Mouse (Mus musculus) spleen, postnatal 14 days (tissue): Measurements from ENCODE around the gene Trim30a.
"Not testable (repeated sequence)": the region's sequence is repeated elsewhere in the genome, so short reads cannot be mapped to it uniquely, and the experiment has no call there.

Source experiments
- DNase-seq, 2 experiments: peaks; one replicate each; pipeline ENCODE4 v3.0.0; 2021 to 2022; ENCODE audit warnings: low spot score in 2 of 2

Gene Trim30a

DNA sequence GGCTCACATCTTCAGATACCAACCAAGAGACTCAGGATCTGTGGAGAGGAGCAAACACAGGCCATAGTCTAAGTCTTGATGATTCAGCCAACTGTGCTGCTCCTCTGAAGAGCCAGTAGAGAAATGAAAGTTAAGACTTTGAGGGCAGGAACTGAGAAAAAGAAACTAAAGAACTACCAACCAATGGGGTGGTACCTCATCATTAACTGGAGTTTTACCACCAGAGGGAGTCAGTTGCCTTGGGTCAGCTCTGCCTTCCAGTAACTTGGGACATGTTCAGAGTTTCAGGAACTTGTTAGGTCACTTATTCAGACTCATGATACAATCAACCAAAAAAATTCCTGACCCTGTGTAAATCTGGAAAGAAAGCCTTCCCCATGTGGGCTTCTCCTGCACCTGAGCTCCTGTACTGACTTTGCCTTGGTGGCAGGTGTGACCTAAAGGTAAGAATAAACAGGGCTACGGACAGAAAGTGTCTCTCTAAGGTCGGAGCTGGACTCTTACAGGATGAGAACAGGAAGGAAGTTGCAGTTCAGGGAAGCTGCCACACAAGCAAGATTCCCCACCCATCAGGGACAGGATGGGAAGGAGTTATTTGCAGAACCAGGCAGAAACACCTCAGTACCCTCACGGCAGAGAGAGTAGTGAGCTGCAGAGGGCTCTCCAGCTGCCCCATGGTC is at the start of gene Trim30a:
Gene Trim30a, minus strand, starts transcription at position 129 of the 680 bp plus-strand sequence.
- DNase-seq, result no peak

GRCm38 (mm10) chr7:104507421-104508065 is 42.5 kb upstream of the Trim30a start, which contains the start of gene Trim30d:
Trim30d (minus strand) TSS chr7:104507849.
- not testable (repeated sequence) for DNase-seq

DNA sequence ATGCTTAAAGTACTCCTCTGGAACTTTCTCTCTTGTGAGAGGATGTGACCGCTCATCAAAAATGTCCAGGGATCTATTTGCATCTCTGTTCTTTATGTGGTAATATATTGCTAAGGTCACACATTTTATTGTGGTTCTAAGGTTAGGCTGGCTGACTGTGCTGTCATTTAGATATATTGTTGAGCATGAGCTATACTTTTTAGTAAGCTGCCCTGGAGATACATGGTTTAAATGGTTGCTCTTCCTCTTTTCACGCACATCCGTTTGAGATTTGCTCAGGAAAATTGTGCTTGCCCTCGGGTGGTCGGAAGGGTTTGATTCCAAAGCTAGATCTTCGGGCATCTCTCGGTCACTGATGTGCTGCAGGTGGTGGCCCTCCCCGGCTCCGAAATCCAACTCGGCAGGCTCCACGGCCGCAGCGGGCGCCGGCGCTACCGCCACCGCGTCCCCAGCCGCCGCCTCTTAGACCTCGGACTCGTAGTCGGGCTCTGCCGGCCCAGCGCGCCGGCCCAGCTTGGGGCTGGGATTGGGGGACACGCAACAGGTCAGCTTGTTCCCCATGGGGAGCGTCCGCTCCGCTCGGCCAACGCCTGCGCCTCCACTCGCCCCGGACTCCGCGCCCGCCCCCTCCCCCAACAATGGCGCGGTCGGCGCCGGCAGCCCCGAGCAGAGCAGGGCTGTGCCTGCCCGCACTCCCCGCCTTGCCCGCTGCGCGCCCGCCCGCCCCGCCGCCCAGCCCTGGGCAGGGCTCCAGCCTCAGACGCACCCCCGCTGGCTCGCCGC is 36.8 kb upstream of the Trim30a start:
- peak in 1 of 2 experiments; percentile 3 for DNase-seq

DNA sequence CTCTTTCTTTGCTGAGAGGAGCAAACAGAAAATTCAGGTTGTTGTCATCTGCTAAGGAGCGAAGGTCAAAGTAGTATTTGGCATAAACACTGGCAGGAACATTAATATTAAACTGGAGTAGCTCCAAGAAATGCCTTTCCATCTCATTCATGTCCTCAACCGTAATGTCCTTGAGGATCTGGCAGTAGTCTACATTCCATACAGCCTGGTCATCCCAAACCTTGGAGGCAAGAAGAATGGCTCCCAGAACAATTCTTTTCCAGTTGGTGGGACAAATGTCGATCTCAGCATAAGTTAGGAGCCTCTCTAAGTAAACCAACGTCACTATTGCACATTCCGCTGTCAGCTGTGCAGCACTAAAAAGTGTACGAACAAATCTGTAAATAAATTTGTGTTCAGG is 36.2 kb upstream of the Trim30a start:
- not testable (repeated sequence) for DNase-seq

DNA sequence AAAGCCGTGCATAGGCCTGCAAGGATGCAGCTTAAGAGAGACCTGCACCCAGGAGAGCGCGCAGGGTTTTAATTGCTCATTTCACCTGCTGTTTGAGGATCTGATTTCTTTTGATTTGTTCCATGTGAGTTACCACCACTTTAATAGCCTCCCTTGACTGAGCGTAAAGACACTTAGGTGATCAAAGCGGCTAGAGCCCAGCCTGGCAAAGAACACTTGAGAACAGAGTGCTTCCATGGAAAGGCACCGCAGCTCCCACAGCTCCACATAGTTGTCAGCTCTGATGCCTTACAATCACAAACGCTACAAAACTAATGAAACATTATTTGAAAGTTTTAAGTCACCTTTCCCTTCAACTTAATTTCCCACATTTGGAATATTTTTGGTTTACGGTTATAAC is 34.5 kb upstream of the Trim30a start:
- not testable (repeated sequence) for DNase-seq

GRCm38 (mm10) chr7:104445961-104446645 is 18.9 kb downstream of the Trim30a start:
- DNase-seq, result no peak

DNA sequence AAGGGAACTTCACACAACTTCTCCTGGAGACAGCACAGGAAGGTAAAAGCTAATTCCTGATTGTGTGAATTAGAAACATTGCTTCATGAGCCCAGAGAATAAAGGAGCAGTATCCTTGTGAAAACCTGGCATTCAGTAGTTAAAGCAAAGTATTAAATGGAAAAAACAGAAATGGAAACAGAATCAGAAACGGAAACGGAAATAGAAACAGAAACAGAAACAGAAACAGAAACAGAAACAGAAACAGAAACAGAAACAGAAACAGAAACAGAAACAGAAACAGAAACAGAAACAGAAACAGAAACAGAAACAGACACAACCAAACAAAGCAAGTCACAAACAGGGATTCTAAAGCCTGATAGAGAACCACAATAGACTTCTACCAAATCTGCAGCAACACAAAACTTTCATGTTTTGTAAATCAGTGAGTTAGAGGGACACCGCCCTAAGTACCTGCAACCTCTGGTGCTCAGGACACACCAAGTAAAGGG is 60.5 kb downstream of the Trim30a start:
- DNase-seq, result no peak

DNA sequence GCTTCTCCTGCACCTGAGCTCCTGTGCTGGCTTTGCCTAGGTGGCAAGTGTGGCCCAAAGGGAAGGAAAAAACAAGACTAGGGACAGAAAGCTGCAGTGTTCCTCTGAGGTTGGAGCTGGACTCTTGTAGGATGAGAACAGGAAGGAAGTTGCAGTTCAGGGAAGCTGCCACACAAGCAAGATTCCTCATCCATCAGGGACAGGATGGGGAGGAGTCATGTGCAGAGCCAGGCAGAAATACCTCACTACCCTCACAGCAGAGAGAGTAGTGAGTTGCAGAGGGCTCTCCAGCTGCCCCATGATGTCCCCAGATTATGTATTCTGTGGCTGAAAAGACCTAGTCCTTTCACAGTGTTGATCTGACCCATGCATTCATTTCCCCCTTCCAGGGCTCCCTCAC is 63.9 kb downstream of the Trim30a start:
- no peak for DNase-seq

GRCm38 (mm10) chr7:104400698-104401097 is 64.3 kb downstream of the Trim30a start, which contains the start of gene Trim30c:
Trim30c (minus strand) TSS chr7:104400837.
- DNase-seq, result no peak

DNA sequence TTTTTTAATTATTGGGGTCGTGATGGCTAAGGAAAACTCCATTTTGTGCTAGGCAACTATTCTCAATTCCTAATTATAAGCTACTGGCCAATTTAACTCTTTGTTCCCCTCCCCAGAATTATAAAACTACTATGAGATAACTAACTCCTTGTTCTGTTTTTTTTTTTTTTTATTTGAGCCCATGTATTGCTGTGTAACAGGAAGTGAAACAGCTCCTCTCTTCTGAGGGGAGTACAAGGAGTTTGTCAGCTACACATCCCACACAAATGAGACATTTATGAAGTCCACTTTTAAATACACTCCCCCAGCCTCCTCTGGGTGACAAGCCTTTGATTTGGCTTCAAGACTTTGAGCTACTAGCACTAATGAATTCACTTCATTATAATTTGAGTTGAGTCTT is 66.5 kb downstream of the Trim30a start:
- DNase-seq, result no peak

GRCm38 (mm10) chr7:104369736-104370414 is 95.1 kb downstream of the Trim30a start, which contains the start of gene Trim30b:
Trim30b (minus strand) TSS chr7:104369884.
- DNase-seq, result peak in 1 of 2 experiments; percentile 21

DNA sequence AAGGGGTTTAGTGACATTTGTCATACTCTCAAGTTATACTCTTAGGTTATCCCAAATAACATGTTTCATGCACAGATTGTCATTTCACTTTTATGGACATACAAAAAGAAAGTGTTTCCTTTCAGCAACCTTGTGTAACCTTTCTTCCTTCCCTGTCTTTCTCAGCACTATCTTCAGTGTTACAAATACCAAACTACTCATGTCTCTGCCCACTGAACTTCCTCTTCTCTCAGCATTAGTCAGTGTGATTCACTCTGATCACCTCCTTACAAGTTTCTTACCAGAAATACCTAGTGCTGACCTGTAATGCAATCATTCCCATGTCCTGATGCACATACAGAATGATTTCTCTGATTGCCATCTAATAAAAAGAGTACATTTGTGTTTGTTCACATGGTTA is 98.7 kb downstream of the Trim30a start:
- DNase-seq, result no peak
